In the genomic region with DNA sequence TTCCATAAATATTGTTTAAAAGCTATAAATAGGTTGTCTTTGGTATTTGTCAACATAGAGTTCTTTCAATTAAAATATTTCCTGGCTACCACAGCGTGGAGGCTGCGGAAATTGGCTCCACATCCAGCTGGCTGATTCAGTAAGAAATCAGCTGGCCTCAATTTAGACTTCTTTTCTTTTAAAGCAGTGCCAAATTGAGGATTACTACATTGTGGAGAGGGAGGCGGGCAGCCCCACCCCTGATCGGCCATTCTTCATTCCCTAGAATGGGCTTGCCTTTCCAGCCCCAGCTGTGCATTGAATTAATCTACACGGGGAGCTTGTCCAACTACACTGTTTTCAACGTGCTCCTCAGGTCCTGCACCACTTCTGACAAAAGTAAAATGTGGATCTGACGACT, we compare ENCODE assay signal across 8 mouse cellular contexts.
DNase-seq lines count a peak whose midpoint lies in the region.

No protein-coding gene starts in this region.

- H3K4me3 ChIP-seq in brown adipose tissue, adult 24 weeks (ENCODE audit: insufficient read depth, low read depth, low read length) = no peak overlapping the region

- intact Hi-C loops in gastrocnemius, postnatal 14 days (cut with DNase I; ENCODE audit: low total_unique reads) = no loop called here

- DNase-seq in R1 (ENCODE audit: low read depth, low spot score) = peak; percentile 2
- peak; percentile 17 for DNase-seq in gastrocnemius, postnatal 14 days
- DNase-seq in layer of hippocampus, adult 8-10 months (ENCODE audit: low spot score in 2 of 2) = peak; percentile 15 to 27
- DNase-seq in lung, postnatal 14 days = peak; percentile 38
- peak; percentile 16 for DNase-seq in right cerebral cortex, postnatal 14 days
- no peak for DNase-seq in adrenal gland, adult 8-10 months
- DNase-seq in thymus, postnatal 25 days = no peak

- H3K4me1 ChIP-seq in brown adipose tissue, adult 24 weeks (ENCODE audit: control insufficient read depth, insufficient read depth, insufficient read length, low read length) = no peaks in the 10 kb centered on the region

- peak overlapping the region; percentile 83 for H3K27ac ChIP-seq in brown adipose tissue, adult 24 weeks (replicated peaks; ENCODE audit: low read depth, low read length)

Comparison
In these comparisons a context has a peak if more than half of its experiments do, and no peak if none do; other contexts are left out.
1. DNase-seq: peak in R1 (single experiment), gastrocnemius, postnatal 14 days (single experiment), layer of hippocampus, adult 8-10 months (2 of 2), lung, postnatal 14 days (single experiment) and right cerebral cortex, postnatal 14 days (single experiment); none in adrenal gland, adult 8-10 months (single experiment) and thymus, postnatal 25 days (single experiment).